Mouse (Mus musculus) heart, adult 18-20 months (tissue): ENCODE measurements around the gene Znhit1. TPM values are rescaled to one million over a fixed set of nuclear protein-coding genes. Genes with fewer than 3 reads are reported as not detected.
A peak's percentile ranks its signal among the peaks of the same experiment; 100 is the strongest.

ENCODE experiments used
- DNase-seq, 2 experiments: peaks; one replicate each; pipeline ENCODE4 v3.0.0; 2021 to 2022; ENCODE audit warnings: mixed read lengths in 1 of 2
- total RNA-seq, 2 experiments: library from RNA; stranded (reverse); gene quantifications; 2 replicates each; pipeline ENCODE4 v1.2.3; 2021

The Znhit1 gene
- total RNA-seq, 2 experiments from 2014 or later: 62.6 to 67.4 TPM

GRCm38 (mm10) chr5:136987138-136987933 is 485 bp downstream of the Znhit1 start:
- peak; percentile 89 to 90 for DNase-seq

- peak; percentile 96 to 98 for DNase-seq
These were observed 1.1 kb downstream of the Znhit1 start, which contains the start of gene Plod3 for GRCm38 (mm10) chr5:136986695-136987137. TSS of gene Plod3 (plus strand) at chr5:136987019.

- DNase-seq: no peak
These were observed 3.0 kb downstream of the Znhit1 start for GRCm38 (mm10) chr5:136984828-136985227.

- peak; percentile 35 to 71 for DNase-seq
These were observed 5.4 kb downstream of the Znhit1 start for GRCm38 (mm10) chr5:136982338-136982930.

- DNase-seq: no peak
These were observed 6.8 kb downstream of the Znhit1 start for GRCm38 (mm10) chr5:136980974-136981373.

- DNase-seq: no peak
These were observed 8.1 kb downstream of the Znhit1 start for GRCm38 (mm10) chr5:136979762-136980161.

GRCm38 (mm10) chr5:136977769-136978168 is 10.1 kb downstream of the Znhit1 start:
- no peak for DNase-seq

- DNase-seq: no peak
These were observed 14.2 kb downstream of the Znhit1 start for GRCm38 (mm10) chr5:136973670-136974069.

GRCm38 (mm10) chr5:136970703-136971102 is 17.1 kb downstream of the Znhit1 start:
- peak; percentile 80 to 86 for DNase-seq

GRCm38 (mm10) chr5:136967592-136967991 is 20.2 kb downstream of the Znhit1 start:
- DNase-seq: peak; percentile 85 to 93

GRCm38 (mm10) chr5:136966861-136967455 is 20.9 kb downstream of the Znhit1 start:
- DNase-seq: peak in 1 of 2 experiments; percentile 30

- DNase-seq: peak; percentile 57 to 78
These were observed 21.5 kb downstream of the Znhit1 start, which contains the start of gene Cldn15 for GRCm38 (mm10) chr5:136966331-136966730. TSS of gene Cldn15 (plus strand) at chr5:136966616.

- no peak for DNase-seq
These were observed 22.1 kb downstream of the Znhit1 start for GRCm38 (mm10) chr5:136965686-136966085.

GRCm38 (mm10) chr5:136965210-136965609 is 22.6 kb downstream of the Znhit1 start:
- peak in 1 of 2 experiments; percentile 35 for DNase-seq

- no peak for DNase-seq
These were observed 24.8 kb downstream of the Znhit1 start for GRCm38 (mm10) chr5:136962966-136963540.

GRCm38 (mm10) chr5:136962501-136962900 is 25.3 kb downstream of the Znhit1 start:
- DNase-seq: peak; percentile 86 to 91

- DNase-seq: peak; percentile 94 to 95
These were observed 25.8 kb downstream of the Znhit1 start for GRCm38 (mm10) chr5:136961983-136962461.

GRCm38 (mm10) chr5:136961334-136961982 is 26.4 kb downstream of the Znhit1 start:
- no peak for DNase-seq

GRCm38 (mm10) chr5:136960053-136960452 is 27.8 kb downstream of the Znhit1 start:
- no peak for DNase-seq

- no peak for DNase-seq
These were observed 28.7 kb downstream of the Znhit1 start for GRCm38 (mm10) chr5:136958991-136959605.

- no peak for DNase-seq
These were observed 30.6 kb downstream of the Znhit1 start for GRCm38 (mm10) chr5:136957250-136957649.
